ENCODE assay signal across 13 mouse cellular contexts in genomic region chrX:143654308-143655176, GRCm38 (mm10).
DNase-seq lines count a peak whose midpoint lies in the region; ATAC-seq lines count a peak whose summit lies in the region.
"Had no signal": no experiment of that assay in that cellular context is flagged by ENCODE, and none has a peak within 500 bp of the region (broad histone marks: within the 10 kb centered on the region; RNA-seq: fewer than 3 reads in every experiment).

No protein-coding gene starts in this region.

- no peak overlapping the region for H3K4me2 ChIP-seq in hindbrain, embryonic 11.5 days (replicated peaks; ENCODE audit: low read depth, low read length)
- no peak overlapping the region for H3K4me2 ChIP-seq in hindbrain, embryonic 16.5 days (ENCODE audit: low read length)
- H3K4me2 ChIP-seq in hindbrain, embryonic 14.5 days (replicated peaks), result no peak overlapping the region
- H3K4me2 ChIP-seq: limb, embryonic 12.5 days had no signal

- H3K27me3 ChIP-seq in hindbrain, embryonic 11.5 days (ENCODE audit: control insufficient read depth, insufficient read depth, low read length), result peaks cover 2% of the 10 kb centered on the region; the same call in 1 of the 2 replicates
- no peaks in the 10 kb centered on the region; the same call in 1 of the 2 replicates for H3K27me3 ChIP-seq in hindbrain, embryonic 16.5 days (replicated peaks; ENCODE audit: control insufficient read depth, insufficient read depth, low read length)
- H3K27me3 ChIP-seq in forebrain, embryonic 10.5 days (ENCODE audit: poor library complexity, severe bottlenecking), result peaks cover 97% of the 10 kb centered on the region
- peaks cover 8% of the 10 kb centered on the region for H3K27me3 ChIP-seq in hindbrain, embryonic 14.5 days (ENCODE audit: control insufficient read depth, insufficient read depth, low read length)

- 0 out of 2 replicates have a peak overlapping the region, but pooled peaks have one; percentile 11 for H3K27ac ChIP-seq in hindbrain, embryonic 11.5 days (ENCODE audit: low read depth, low read length)
- H3K27ac ChIP-seq in hindbrain, embryonic 16.5 days (ENCODE audit: low read depth, low read length), result no peak overlapping the region
- peak overlapping the region; percentile 73 for H3K27ac ChIP-seq in forebrain, embryonic 10.5 days
- H3K27ac ChIP-seq in hindbrain, embryonic 14.5 days, result peak overlapping the region; percentile 64
- H3K27ac ChIP-seq: limb, embryonic 12.5 days had no signal

- no peak overlapping the region for H3K4me3 ChIP-seq in hindbrain, embryonic 11.5 days (ENCODE audit: low read depth, low read length)
- H3K4me3 ChIP-seq in hindbrain, embryonic 16.5 days (ENCODE audit: low read length), result no peak overlapping the region
- H3K4me3 ChIP-seq in forebrain, embryonic 10.5 days, result no peak overlapping the region
- H3K4me3 ChIP-seq in hindbrain, embryonic 14.5 days (replicated peaks; ENCODE audit: low read length), result no peak overlapping the region
- H3K4me3 ChIP-seq: limb, embryonic 12.5 days had no signal

- ATAC-seq in hindbrain, embryonic 11.5 days (ENCODE audit: low FRiP score), result peak; percentile 89
- no peak for ATAC-seq in hindbrain, embryonic 16.5 days
- peak; percentile 68; the same call in 1 of the 2 replicates for ATAC-seq in hindbrain, embryonic 14.5 days (ENCODE audit: low FRiP score)
- no peak for ATAC-seq in frontal cortex, adult (ENCODE audit: low TSS enrichment)

- H3K36me3 ChIP-seq in hindbrain, embryonic 11.5 days (ENCODE audit: control insufficient read depth, insufficient read depth, low read length), result no peaks in the 10 kb centered on the region
- H3K36me3 ChIP-seq in hindbrain, embryonic 16.5 days (ENCODE audit: control insufficient read depth, insufficient read depth, low read length), result no peaks in the 10 kb centered on the region
- H3K36me3 ChIP-seq in forebrain, embryonic 10.5 days (replicated peaks), result no peaks in the 10 kb centered on the region
- no peaks in the 10 kb centered on the region for H3K36me3 ChIP-seq in hindbrain, embryonic 14.5 days (replicated peaks; ENCODE audit: control insufficient read depth, insufficient read depth)
- H3K36me3 ChIP-seq: limb, embryonic 12.5 days had no signal

- WGBS in hindbrain, embryonic 11.5 days, result 21% methylated on average over 9 of the region's 9 CpGs
- 25% methylated on average over 9 of the region's 9 CpGs for WGBS in hindbrain, embryonic 16.5 days
- WGBS in forebrain, embryonic 10.5 days, result 22% methylated on average over 9 of the region's 9 CpGs
- 27% methylated on average over 9 of the region's 9 CpGs for WGBS in hindbrain, embryonic 14.5 days

- peak; percentile 35 for DNase-seq in hindbrain, embryonic 11.5 days (ENCODE audit: low spot score)
- DNase-seq in forebrain, embryonic 10.5 days (ENCODE audit: extremely low spot score, low spot score), result peak; percentile 64
- DNase-seq in hindbrain, embryonic 14.5 days (ENCODE audit: low spot score), result no peak
- peak; percentile 29 for DNase-seq in retina, postnatal 1 day
- DNase-seq in kidney, adult 18-20 months, result no peak
- no peak for DNase-seq in urinary bladder, postnatal 4 days (ENCODE audit: low spot score in 2 of 2)
- DNase-seq: adrenal gland, adult 8-10 months; cerebellum, postnatal 14 days; heart, postnatal 4 days; kidney, adult 8-10 months had no signal

- H3K9ac ChIP-seq in hindbrain, embryonic 11.5 days (ENCODE audit: low read depth, low read length), result no peak overlapping the region
- H3K9ac ChIP-seq in hindbrain, embryonic 16.5 days (ENCODE audit: low read depth, low read length), result no peak overlapping the region
- H3K9ac ChIP-seq in hindbrain, embryonic 14.5 days, result no peak overlapping the region
- H3K9ac ChIP-seq: limb, embryonic 12.5 days had no signal

- no peaks in the 10 kb centered on the region for H3K4me1 ChIP-seq in hindbrain, embryonic 11.5 days (replicated peaks; ENCODE audit: control insufficient read depth, insufficient read depth, low read length)
- H3K4me1 ChIP-seq in hindbrain, embryonic 16.5 days (ENCODE audit: control insufficient read depth, insufficient read depth, low read depth, low read length), result no peaks in the 10 kb centered on the region; the same call in 1 of the 2 replicates
- H3K4me1 ChIP-seq in forebrain, embryonic 10.5 days, result peaks cover 32% of the 10 kb centered on the region
- no peaks in the 10 kb centered on the region for H3K4me1 ChIP-seq in hindbrain, embryonic 14.5 days (replicated peaks; ENCODE audit: control insufficient read depth, insufficient read depth, low read length)
- H3K4me1 ChIP-seq: limb, embryonic 12.5 days had no signal

- H3K9me3 ChIP-seq in hindbrain, embryonic 11.5 days (ENCODE audit: control insufficient read depth, low read length), result no peaks in the 10 kb centered on the region
- no peaks in the 10 kb centered on the region for H3K9me3 ChIP-seq in hindbrain, embryonic 16.5 days (ENCODE audit: control insufficient read depth, low read length)
- H3K9me3 ChIP-seq in forebrain, embryonic 10.5 days, result no peaks in the 10 kb centered on the region
- no peaks in the 10 kb centered on the region for H3K9me3 ChIP-seq in hindbrain, embryonic 14.5 days (ENCODE audit: control insufficient read depth, low read length)
- H3K9me3 ChIP-seq: limb, embryonic 12.5 days had no signal

Comparison
In these comparisons a context has a peak if more than half of its experiments do, and no peak if none do; other contexts are left out.
1. ATAC-seq: peak in hindbrain, embryonic 11.5 days (single experiment) and hindbrain, embryonic 14.5 days (single experiment); none in hindbrain, embryonic 16.5 days (single experiment) and frontal cortex, adult (single experiment).
2. DNase-seq: peak in hindbrain, embryonic 11.5 days (single experiment), forebrain, embryonic 10.5 days (single experiment) and retina, postnatal 1 day (single experiment); none in hindbrain, embryonic 14.5 days (single experiment), kidney, adult 18-20 months (single experiment) and urinary bladder, postnatal 4 days (0 of 2).